Mouse (Mus musculus) embryonic facial prominence, embryonic 14.5 days (tissue): ENCODE measurements at regions not wholly inside any gene's neighbourhood (a gene's known extent, or its start where the extent isn't known, plus 50 kb on each side); places are given as distances from the start of the nearest gene placed in this dataset.

Experiments
- ATAC-seq: fragments of 200-750 bp; cut with Nextera tagmentation; 2 replicates; pipeline ENCODE4 v1.8.0; 2017; ENCODE audit warnings: low read depth, moderate number of reproducible peaks, moderate TSS enrichment
- DNase-seq: peaks from one replicate; pipeline ENCODE4 v3.0.0-alpha.2; 2015; ENCODE audit warnings: low spot score
- H3K27ac ChIP-seq: fragments of 300-500 bp; sonication (generic); replicated peaks from 2 replicates; pipeline ENCODE4 v1.5.1; 2014; ENCODE audit warnings: low read depth, mild to moderate bottlenecking, low read length, moderate library complexity
- H3K27me3 ChIP-seq: fragments of 300-500 bp; sonication (generic); replicated peaks from 2 replicates; pipeline ENCODE4 v1.6.1; 2014; ENCODE audit warnings: low read length; ENCODE audit not compliant: control insufficient read depth, insufficient read depth
- H3K36me3 ChIP-seq: fragments of 300-500 bp; sonication (generic); 2 replicates; pipeline ENCODE4 v1.6.1; 2014; ENCODE audit warnings: low read length, mixed read lengths; ENCODE audit not compliant: control insufficient read depth, insufficient read depth
- H3K4me1 ChIP-seq: fragments of 300-500 bp; sonication (generic); 2 replicates; pipeline ENCODE4 v1.6.1; 2014; ENCODE audit warnings: antibody characterized with exemption, low read length; ENCODE audit not compliant: control insufficient read depth, insufficient read depth
- H3K4me2 ChIP-seq: fragments of 300-500 bp; sonication (generic); 2 replicates; pipeline ENCODE4 v1.6.1; 2014; ENCODE audit warnings: low read depth, mild to moderate bottlenecking, low read length, moderate library complexity, mixed read lengths
- H3K4me3 ChIP-seq: fragments of 300-500 bp; sonication (generic); 2 replicates; pipeline ENCODE4 v1.5.1; 2014; ENCODE audit warnings: low read depth, mild to moderate bottlenecking, low read length
- H3K9ac ChIP-seq: fragments of 300-500 bp; sonication (generic); 2 replicates; pipeline ENCODE4 v1.6.1; 2014; ENCODE audit warnings: low read depth, mild to moderate bottlenecking, low read length, moderate library complexity, mixed read lengths
- H3K9me3 ChIP-seq: fragments of 300-500 bp; sonication (generic); 2 replicates; pipeline ENCODE4 v1.6.1; 2016; ENCODE audit warnings: low read length; ENCODE audit not compliant: control insufficient read depth
- WGBS: fragments of 180-500 bp; shearing (Covaris S2); extraction: QIAGEN DNeasy Blood & Tissue Kit; methylation state at CpG from one replicate; pipeline ENCODE4 v1.1.7; 2014; 5-methylcytosine and 5-hydroxymethylcytosine counted together

DNA sequence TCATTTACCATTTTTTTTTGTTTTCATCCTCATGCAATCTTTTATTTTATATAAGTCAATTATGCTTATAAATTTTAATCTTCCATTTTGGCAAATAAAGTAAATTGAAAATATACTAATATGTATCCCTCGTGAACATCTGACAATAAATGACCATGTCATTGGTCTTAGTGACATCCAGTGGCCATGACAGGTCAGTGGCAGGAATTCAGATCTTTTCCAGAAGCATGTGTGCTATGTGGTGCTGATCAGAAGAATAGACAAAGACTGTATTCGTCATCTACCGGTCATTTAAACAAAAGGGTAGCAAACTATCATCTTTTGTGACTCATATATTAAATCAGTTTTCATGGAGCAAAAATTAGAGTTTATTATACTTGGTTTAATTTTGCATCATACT is 118.6 kb upstream of the Gpc6 start:
- no peaks in the 10 kb centered on the region for H3K4me1 ChIP-seq
- H3K27me3 ChIP-seq, result no peaks in the 10 kb centered on the region
- no peaks in the 10 kb centered on the region for H3K36me3 ChIP-seq
- H3K4me2 ChIP-seq, result no peak overlapping the region
- 76% methylated on average over 3 of the region's 3 CpGs for whole genome bisulfite sequencing
- no peak for ATAC-seq
- no peak overlapping the region for H3K9ac ChIP-seq
- no peak overlapping the region for H3K27ac ChIP-seq
- DNase-seq, result no peak
- no peaks in the 10 kb centered on the region for H3K9me3 ChIP-seq
- H3K4me3 ChIP-seq, result no peak overlapping the region

DNA sequence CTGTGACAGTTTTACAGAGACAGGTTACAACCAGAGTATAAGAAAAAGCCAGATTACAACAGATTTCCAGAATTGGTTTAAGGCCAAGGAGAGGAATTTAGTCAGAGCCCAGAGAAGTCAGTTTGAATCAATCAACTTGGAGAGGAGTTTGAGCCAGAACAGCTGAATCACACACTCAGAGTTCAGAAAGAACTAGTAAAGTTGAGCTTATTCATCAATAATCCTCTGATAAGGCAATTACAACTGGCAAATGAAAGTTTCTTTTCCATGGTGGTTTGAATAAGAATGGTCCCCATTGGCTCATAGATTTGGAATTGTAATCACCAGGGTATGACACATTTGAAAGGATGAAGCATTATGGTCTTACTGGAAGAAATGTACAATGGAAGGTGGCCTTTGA is 116.5 kb upstream of the Gpc6 start:
- Histone ChIP-seq H3K9me3 (no peaks in the 10 kb centered on the region), H3K4me3 (no peak overlapping the region), H3K27ac (no peak overlapping the region), H3K36me3 (no peaks in the 10 kb centered on the region), H3K4me1 (no peaks in the 10 kb centered on the region), H3K27me3 (no peaks in the 10 kb centered on the region), H3K9ac (no peak overlapping the region), H3K4me2 (no peak overlapping the region)
- ATAC-seq (no peak), DNase-seq (no peak)

DNA sequence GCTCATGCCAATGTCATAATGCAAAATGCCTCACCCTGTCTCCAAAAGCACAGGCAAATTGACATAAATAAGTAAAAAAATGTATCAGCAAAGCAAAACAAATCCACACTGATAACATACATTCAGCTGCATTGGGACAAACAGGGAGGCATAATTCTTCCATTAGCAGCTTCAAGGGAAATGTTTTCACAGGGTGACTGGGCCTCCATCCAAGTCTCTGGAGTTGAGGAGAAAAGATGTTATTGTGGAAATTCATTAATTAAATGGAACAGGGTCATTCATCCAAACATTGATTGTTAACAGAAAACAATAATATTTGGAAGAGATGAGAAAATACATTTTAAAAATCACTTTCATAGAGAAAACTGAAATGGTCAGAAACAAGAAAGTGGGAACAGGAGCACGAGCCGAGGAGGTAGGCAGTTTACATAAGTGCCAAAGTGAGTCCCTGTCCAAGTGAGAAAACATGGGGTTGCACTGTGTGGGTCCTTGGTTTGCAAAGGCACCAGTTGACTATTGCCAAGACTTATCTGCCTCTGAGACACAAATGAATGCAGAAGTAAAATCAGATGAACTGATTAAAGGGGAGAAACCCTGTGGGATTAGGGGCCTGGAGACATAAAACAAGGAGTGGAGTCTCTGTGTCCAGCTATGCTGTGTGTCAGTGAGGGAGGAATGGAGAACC is 114.3 kb upstream of the Gpc6 start:
- no peak overlapping the region for H3K4me3 ChIP-seq
- WGBS, result 78% methylated on average over 2 of the region's 2 CpGs

DNA sequence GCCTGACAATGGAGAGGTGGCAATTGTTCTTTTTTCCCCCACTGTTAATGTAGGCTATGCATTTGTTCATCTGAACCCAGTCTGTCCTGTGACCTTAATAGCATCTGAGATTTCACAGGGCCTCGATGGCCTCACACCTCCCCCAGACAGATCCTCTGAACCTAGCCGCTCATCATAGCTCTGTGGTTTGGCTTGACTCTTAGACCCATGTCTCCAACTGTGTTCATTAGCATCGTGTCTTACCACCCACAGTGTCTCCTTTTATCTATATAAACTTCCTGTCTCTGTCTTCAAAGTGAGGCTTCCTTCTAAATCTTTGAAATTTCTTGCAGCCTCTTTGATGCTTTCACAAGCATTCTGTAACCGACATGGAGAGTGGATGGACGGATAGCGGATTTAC is 87.9 kb upstream of the Gpc6 start:
- no peaks in the 10 kb centered on the region for H3K4me1 ChIP-seq
- H3K9me3 ChIP-seq, result no peaks in the 10 kb centered on the region
- H3K27ac ChIP-seq, result no peak overlapping the region
- no peaks in the 10 kb centered on the region for H3K27me3 ChIP-seq
- no peak overlapping the region for H3K9ac ChIP-seq
- no peaks in the 10 kb centered on the region for H3K36me3 ChIP-seq
- H3K4me3 ChIP-seq, result no peak overlapping the region
- no peak overlapping the region for H3K4me2 ChIP-seq
- DNase-seq, result no peak
- ATAC-seq, result no peak
- WGBS, result 68% methylated on average over 6 of the region's 6 CpGs

More for the DNA sequence above, 114.3 kb upstream of the Gpc6 start:
- Histone ChIP-seq H3K27ac (no peak overlapping the region), H3K27me3 (no peaks in the 10 kb centered on the region), H3K4me1 (no peaks in the 10 kb centered on the region), H3K4me2 (no peak overlapping the region), H3K9ac (no peak overlapping the region), H3K36me3 (no peaks in the 10 kb centered on the region), H3K9me3 (no peaks in the 10 kb centered on the region)
- ATAC-seq (no peak), DNase-seq (no peak)

DNA sequence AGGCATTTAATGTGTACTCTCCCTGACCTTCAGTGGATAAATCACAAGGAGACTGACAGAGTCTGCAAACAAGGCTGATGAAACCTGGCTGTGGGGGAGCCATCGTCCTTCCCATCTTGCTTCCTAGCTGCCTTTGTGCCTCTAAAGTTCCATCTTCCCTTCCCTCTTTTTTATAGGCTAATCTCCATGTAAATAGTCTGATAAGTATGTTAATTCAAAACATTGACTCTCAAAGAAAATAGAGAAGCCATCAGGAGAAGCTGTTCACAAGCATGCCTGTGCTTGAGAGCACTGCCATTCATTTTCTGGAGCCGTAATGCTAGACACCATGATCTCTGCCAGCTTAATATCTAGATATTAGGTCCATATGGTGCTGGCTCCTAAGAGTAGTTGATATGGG is 55.7 kb upstream of the Gpc6 start:
- Histone ChIP-seq H3K4me3 (no peak overlapping the region), H3K27me3 (no peaks in the 10 kb centered on the region), H3K4me2 (no peak overlapping the region), H3K9ac (no peak overlapping the region), H3K36me3 (no peaks in the 10 kb centered on the region), H3K9me3 (no peaks in the 10 kb centered on the region), H3K27ac (no peak overlapping the region), H3K4me1 (no peaks in the 10 kb centered on the region)
- DNase-seq (no peak), ATAC-seq (no peak)
- 65% methylated on average over 2 of the region's 2 CpGs for WGBS

DNA sequence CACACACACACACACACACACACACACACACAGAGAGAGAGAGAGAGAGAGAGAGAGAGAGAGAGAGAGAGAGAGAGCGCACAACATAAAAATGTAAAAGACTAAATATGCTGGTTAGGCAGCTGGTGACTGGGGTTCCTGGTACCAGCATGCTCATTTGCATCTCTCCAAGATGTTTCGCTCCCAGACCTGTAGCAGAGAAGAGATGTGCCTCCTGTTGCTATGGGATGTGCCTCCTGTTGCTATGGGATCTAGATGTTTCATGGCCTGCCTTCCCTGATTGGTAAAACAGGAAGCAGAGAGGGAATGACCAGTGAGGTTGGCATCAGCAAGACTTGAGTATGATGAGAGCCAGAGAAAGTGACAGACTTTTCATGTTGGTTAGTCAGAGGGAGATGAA is 55.1 kb upstream of the Gpc6 start:
- Histone ChIP-seq H3K9me3 (no peaks in the 10 kb centered on the region), H3K4me3 (no peak overlapping the region), H3K27ac (no peak overlapping the region), H3K9ac (no peak overlapping the region), H3K36me3 (no peaks in the 10 kb centered on the region), H3K4me2 (no peak overlapping the region), H3K27me3 (no peaks in the 10 kb centered on the region), H3K4me1 (no peaks in the 10 kb centered on the region)
- DNase-seq (no peak), ATAC-seq (no peak)
- WGBS, result 86% methylated on average over 2 of the region's 2 CpGs
